Mouse (Mus musculus) adipocyte (in vitro differentiated cells): ENCODE measurements at regions not wholly inside any gene's neighbourhood (a gene's known extent, or its start where the extent isn't known, plus 50 kb on each side); places are given as distances from the start of the nearest gene placed in this dataset.
A peak's percentile ranks its signal among the peaks of the same experiment; 100 is the strongest.

Experiments used
- DNase-seq: peaks from one replicate; pipeline ENCODE4 v3.0.0-alpha.2; 2016; ENCODE audit warnings: low spot score

- DNase-seq, result no peak
These were observed 511.9 kb upstream of the Adgra3 start for GRCm38 (mm10) chr5:50570701-50571100.

GRCm38 (mm10) chr5:50551125-50551524 is 492.3 kb upstream of the Adgra3 start:
- no peak for DNase-seq

GRCm38 (mm10) chr5:50512539-50512938 is 453.7 kb upstream of the Adgra3 start:
- no peak for DNase-seq

- no peak for DNase-seq
These were observed 451.1 kb upstream of the Adgra3 start for GRCm38 (mm10) chr5:50509696-50510421.

- DNase-seq, result no peak
These were observed 431.4 kb upstream of the Adgra3 start for GRCm38 (mm10) chr5:50490223-50490622.

GRCm38 (mm10) chr5:50476985-50477384 is 418.2 kb upstream of the Adgra3 start:
- DNase-seq, result peak; percentile 76

GRCm38 (mm10) chr5:50461491-50461890 is 402.7 kb upstream of the Adgra3 start:
- no peak for DNase-seq

GRCm38 (mm10) chr5:50457621-50458020 is 398.8 kb upstream of the Adgra3 start:
- no peak for DNase-seq

GRCm38 (mm10) chr5:50454387-50454786 is 395.6 kb upstream of the Adgra3 start:
- no peak for DNase-seq

GRCm38 (mm10) chr5:50406923-50407322 is 348.1 kb upstream of the Adgra3 start:
- DNase-seq, result no peak

GRCm38 (mm10) chr5:50406520-50406919 is 347.7 kb upstream of the Adgra3 start:
- DNase-seq, result no peak
